Mouse (Mus musculus) lung, embryonic 15.5 days (tissue): ENCODE data around the gene Gpld1. TPM values are rescaled to one million over a fixed set of nuclear protein-coding genes. Genes with fewer than 3 reads are reported as not detected.
"Not testable (repeated sequence)": the region's sequence is repeated elsewhere in the genome, so short reads cannot be mapped to it uniquely, and the experiment has no call there.

ENCODE experiments used
- ATAC-seq: fragments of 200-750 bp; cut with Nextera tagmentation; 2 replicates; pipeline ENCODE4 v1.8.0; 2017; ENCODE audit warnings: moderate number of reproducible peaks, borderline replicate concordance; ENCODE audit not compliant: low FRiP score, low TSS enrichment; ENCODE audit errors: extremely low read depth
- H3K27ac ChIP-seq: fragments of 300-500 bp; sonication (generic); 2 replicates; pipeline ENCODE4 v1.5.1; 2015; ENCODE audit warnings: moderate library complexity, mild to moderate bottlenecking, inconsistent platforms
- H3K27me3 ChIP-seq: fragments of 300-500 bp; sonication (generic); 2 replicates; pipeline ENCODE4 v1.6.1; 2015; ENCODE audit warnings: inconsistent platforms
- H3K36me3 ChIP-seq: fragments of 300-500 bp; sonication (generic); 2 replicates; pipeline ENCODE4 v1.6.1; 2015; ENCODE audit warnings: inconsistent platforms
- H3K4me1 ChIP-seq: fragments of 300-500 bp; sonication (generic); 2 replicates; pipeline ENCODE4 v1.6.1; 2015; ENCODE audit warnings: inconsistent platforms
- H3K4me2 ChIP-seq: fragments of 300-500 bp; sonication (generic); 2 replicates; pipeline ENCODE4 v1.6.1; 2015; ENCODE audit warnings: inconsistent platforms, mild to moderate bottlenecking, moderate library complexity
- H3K4me3 ChIP-seq: fragments of 300-500 bp; sonication (generic); 2 replicates; pipeline ENCODE4 v1.5.1; 2015; ENCODE audit warnings: mild to moderate bottlenecking, inconsistent platforms
- H3K9ac ChIP-seq: fragments of 300-500 bp; sonication (generic); 2 replicates; pipeline ENCODE4 v1.6.1; 2015; ENCODE audit warnings: inconsistent platforms
- H3K9me3 ChIP-seq: fragments of 300-500 bp; sonication (generic); 2 replicates; pipeline ENCODE4 v1.6.1; 2016; ENCODE audit warnings: inconsistent platforms
- WGBS: fragments of 180-500 bp; shearing (Covaris S2); methylation state at CpG from one replicate; pipeline ENCODE4 v1.1.7; 2015; 5-methylcytosine and 5-hydroxymethylcytosine counted together
- polyA plus RNA-seq: library from polyadenylated mRNA; unstranded; fragments of >200 nt; fragmentation: Nextera tagmentation; extraction: Ambion mirVana; gene quantifications from 2 replicates; pipeline ENCODE4 v1.2.1, GENCODE M21; 2015

Gpld1 gene
- polyA plus RNA-seq, 1 experiment from 2014 or later = 1.9 TPM

DNA sequence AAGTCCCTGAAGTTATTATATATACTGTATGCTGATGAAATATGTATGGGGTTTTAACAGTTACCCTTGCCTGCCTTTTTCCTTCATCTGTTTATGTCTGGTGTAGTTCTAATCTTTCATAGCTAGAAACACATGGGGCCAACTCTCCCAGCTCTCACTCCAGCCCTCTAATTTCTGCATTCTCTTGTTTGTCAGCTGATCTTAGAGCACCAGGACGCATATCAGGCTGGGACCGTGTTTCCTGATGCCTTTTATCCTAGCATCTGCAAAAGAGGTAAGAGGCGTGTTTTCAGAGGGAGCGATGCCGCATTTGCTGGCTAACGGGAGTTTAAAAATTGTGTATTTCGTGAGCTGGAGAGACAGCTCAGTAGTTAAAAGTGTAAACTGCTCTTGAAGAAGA, 9.7 kb downstream of the Gpld1 start:
- Histone ChIP-seq H3K4me1 (peaks cover 36% of the 10 kb centered on the region), H3K9me3 (no peaks in the 10 kb centered on the region), H3K9ac (no peak overlapping the region), H3K27ac (no peak overlapping the region), H3K36me3 (no peaks in the 10 kb centered on the region), H3K4me2 (no peak overlapping the region), H3K4me3 (no peak overlapping the region), H3K27me3 (no peaks in the 10 kb centered on the region)
- ATAC-seq = no peak
- 57% methylated on average over 7 of the region's 7 CpGs for WGBS

GRCm38 (mm10) chr13:24955091-24955490, 12.1 kb downstream of the Gpld1 start:
- Histone ChIP-seq H3K27me3 (no peaks in the 10 kb centered on the region), H3K36me3 (no peaks in the 10 kb centered on the region), H3K9ac (no peak overlapping the region), H3K4me3 (no peak overlapping the region), H3K4me2 (no peak overlapping the region), H3K4me1 (peaks cover 28% of the 10 kb centered on the region), H3K27ac (peak overlapping the region; percentile 42), H3K9me3 (no peaks in the 10 kb centered on the region)
- no peak for ATAC-seq
- WGBS = 33% methylated on average over 11 of the region's 11 CpGs

DNA sequence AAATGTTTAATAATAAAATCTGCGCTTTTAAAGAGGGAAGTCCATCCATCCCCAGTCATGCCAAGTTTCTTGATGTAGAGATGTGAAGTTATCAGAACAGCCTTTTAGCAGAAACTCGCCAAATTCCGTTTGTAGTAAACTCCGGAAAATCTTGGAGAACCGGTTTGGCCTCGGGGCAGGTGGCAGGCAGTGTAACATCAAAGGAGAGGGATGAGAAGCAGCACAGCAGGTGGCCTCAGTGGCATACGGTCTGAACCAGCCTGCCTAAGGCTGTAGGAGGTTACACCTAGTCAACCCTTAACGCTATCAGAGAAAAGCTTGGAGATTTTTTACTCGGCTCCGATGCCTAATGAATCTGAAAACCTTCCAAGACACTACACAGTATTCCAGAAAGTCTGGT, 12.5 kb downstream of the Gpld1 start:
- 11% methylated on average over 10 of the region's 10 CpGs for WGBS
- no peak overlapping the region for H3K4me3 ChIP-seq
- H3K9me3 ChIP-seq = no peaks in the 10 kb centered on the region
- 0 out of 2 replicates have a peak, but pooled peaks have one; percentile 73 for ATAC-seq
- H3K27me3 ChIP-seq = no peaks in the 10 kb centered on the region
- H3K4me1 ChIP-seq = peaks cover 28% of the 10 kb centered on the region
- peak overlapping the region; percentile 42 for H3K27ac ChIP-seq
- H3K36me3 ChIP-seq = no peaks in the 10 kb centered on the region
- no peak overlapping the region for H3K4me2 ChIP-seq
- H3K9ac ChIP-seq = no peak overlapping the region

DNA sequence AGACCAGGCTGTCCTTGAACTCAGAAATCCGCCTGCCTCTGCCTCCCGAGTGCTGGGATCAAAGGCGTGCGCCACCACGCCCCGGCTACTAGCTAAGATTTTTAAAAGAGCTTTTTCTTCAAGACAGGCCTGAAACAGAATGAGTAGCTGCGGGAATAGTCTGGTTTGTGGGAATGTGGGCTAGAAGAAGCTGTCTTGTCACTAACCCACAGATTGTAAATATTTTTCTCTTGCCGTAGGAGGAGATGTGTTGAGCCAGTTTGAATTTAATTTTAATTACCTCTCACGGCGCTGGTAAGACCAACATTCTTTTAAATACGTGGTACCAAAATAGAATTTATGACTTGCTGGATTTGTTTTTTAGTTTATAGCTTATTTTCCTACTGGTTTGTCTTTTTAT, 15.7 kb downstream of the Gpld1 start:
- WGBS = 86% methylated on average over 11 of the region's 11 CpGs
- Histone ChIP-seq H3K4me1 (peaks cover 15% of the 10 kb centered on the region), H3K4me3 (no peak overlapping the region), H3K27me3 (no peaks in the 10 kb centered on the region), H3K4me2 (no peak overlapping the region), H3K9ac (no peak overlapping the region), H3K36me3 (no peaks in the 10 kb centered on the region), H3K27ac (no peak overlapping the region), H3K9me3 (no peaks in the 10 kb centered on the region)
- no peak for ATAC-seq

DNA sequence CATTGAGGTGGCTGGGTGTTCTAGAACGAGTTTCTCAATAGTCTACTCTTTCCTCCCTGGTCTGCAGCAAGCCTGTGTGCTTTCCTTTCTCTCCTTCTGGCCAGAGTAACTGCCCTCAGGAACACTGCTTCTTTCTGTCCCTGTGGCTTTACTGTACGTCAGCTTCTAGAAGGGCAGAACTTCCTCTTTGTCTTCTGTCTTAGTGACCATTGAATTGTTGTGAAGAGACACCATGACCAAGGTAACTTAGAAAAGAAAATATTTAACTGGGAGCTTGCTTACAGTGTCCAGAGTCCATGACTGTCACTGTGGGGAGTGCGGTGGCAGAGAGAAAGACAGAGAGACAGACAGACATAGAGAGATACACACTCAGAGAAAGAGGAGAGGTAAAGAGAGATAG, 17.1 kb downstream of the Gpld1 start:
- no peak for ATAC-seq
- no peak overlapping the region for H3K27ac ChIP-seq
- H3K9ac ChIP-seq = no peak overlapping the region
- H3K4me1 ChIP-seq = peaks cover 11% of the 10 kb centered on the region
- H3K4me3 ChIP-seq = no peak overlapping the region
- H3K4me2 ChIP-seq = no peak overlapping the region
- 74% methylated on average over 3 of the region's 3 CpGs for WGBS
- no peaks in the 10 kb centered on the region for H3K27me3 ChIP-seq
- H3K9me3 ChIP-seq = no peaks in the 10 kb centered on the region
- no peaks in the 10 kb centered on the region for H3K36me3 ChIP-seq

GRCm38 (mm10) chr13:24962119-24962518, 19.2 kb downstream of the Gpld1 start:
- Histone ChIP-seq H3K4me1 (peaks cover 10% of the 10 kb centered on the region; the same call in 1 of the 2 replicates), H3K36me3 (no peaks in the 10 kb centered on the region), H3K9me3 (no peaks in the 10 kb centered on the region), H3K27me3 (no peaks in the 10 kb centered on the region), H3K9ac (no peak overlapping the region), H3K4me2 (no peak overlapping the region), H3K27ac (no peak overlapping the region), H3K4me3 (no peak overlapping the region)
- WGBS = 81% methylated on average over 8 of the region's 8 CpGs
- ATAC-seq = no peak

DNA sequence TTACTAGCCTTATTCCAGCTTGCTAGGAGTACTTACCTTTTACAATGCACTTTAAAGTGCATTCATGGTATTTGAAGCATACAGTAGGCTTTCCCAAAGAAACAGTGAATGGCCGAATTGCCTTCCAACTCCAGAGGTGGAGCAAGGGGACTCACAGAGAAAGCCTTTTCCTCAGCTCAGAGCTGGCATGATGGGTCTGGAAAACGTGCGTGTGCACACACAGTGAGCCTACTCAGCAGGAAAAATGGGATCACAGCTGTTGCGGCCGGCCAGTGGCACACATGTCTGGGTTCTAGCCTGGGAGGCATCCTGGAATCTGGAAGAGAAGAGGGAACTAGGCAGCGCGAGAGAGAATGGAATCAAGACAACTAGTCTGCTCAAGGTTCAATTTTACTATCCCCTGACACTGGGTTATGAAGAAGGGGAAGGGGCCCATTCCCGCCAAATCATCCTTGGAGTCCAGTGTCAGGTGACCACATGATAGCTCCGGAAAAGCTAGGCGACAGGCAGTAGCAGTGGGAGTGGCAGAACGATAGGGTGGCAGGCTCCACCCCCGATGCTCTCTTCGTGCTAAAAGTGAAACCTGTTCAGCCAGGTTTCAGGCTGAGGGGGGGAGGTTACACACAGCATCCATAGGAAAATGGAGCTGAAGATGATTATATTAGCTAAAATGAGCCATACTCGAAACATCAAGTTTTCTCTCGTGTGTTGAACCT, 22.3 kb downstream of the Gpld1 start:
- H3K9ac ChIP-seq = peak overlapping the region; percentile 13
- peak overlapping the region; percentile 34 for H3K4me3 ChIP-seq
- no peaks in the 10 kb centered on the region for H3K9me3 ChIP-seq
- peak overlapping the region; percentile 44 for H3K27ac ChIP-seq
- H3K36me3 ChIP-seq = no peaks in the 10 kb centered on the region
- peaks cover 10% of the 10 kb centered on the region; the same call in 1 of the 2 replicates for H3K4me1 ChIP-seq
- H3K4me2 ChIP-seq = peak overlapping the region; percentile 56
- ATAC-seq = no peak
- no peaks in the 10 kb centered on the region for H3K27me3 ChIP-seq
- whole genome bisulfite sequencing = 14% methylated on average over 15 of the region's 15 CpGs

GRCm38 (mm10) chr13:24965846-24966201, 22.9 kb downstream of the Gpld1 start:
- H3K9me3 ChIP-seq = no peaks in the 10 kb centered on the region
- H3K4me3 ChIP-seq = peak overlapping the region; percentile 34
- no peak for ATAC-seq
- no peaks in the 10 kb centered on the region for H3K36me3 ChIP-seq
- H3K4me1 ChIP-seq = peaks cover 10% of the 10 kb centered on the region; the same call in 1 of the 2 replicates
- H3K27me3 ChIP-seq = no peaks in the 10 kb centered on the region
- 27% methylated on average over 5 of the region's 5 CpGs for WGBS
- H3K27ac ChIP-seq = no peak overlapping the region
- H3K4me2 ChIP-seq = peak overlapping the region; percentile 56
- peak overlapping the region; percentile 13; the same call in 1 of the 2 replicates for H3K9ac ChIP-seq

DNA sequence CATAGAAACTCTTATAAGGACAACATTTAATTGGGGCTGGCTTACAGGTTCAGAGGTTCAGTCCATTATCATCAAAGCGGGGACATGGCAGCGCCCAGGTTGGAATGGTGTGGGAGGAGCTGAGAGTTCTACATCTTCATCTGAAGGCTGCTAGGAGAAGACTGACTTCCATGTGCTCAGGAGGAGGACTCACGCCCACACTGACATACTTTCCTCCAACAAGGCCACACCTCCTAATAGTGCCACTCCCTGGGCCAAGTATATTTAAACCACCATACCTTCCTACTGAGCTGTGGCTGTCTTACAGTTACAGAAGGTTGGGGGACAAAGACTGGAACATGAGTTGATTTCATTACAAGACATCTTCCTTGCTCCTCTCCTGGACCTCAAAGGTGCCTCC, 28.8 kb downstream of the Gpld1 start:
- H3K27me3 ChIP-seq, H3K4me2 ChIP-seq, H3K9me3 ChIP-seq, ATAC-seq, H3K36me3 ChIP-seq, H3K27ac ChIP-seq, H3K9ac ChIP-seq, H3K4me3 ChIP-seq, H3K4me1 ChIP-seq: not testable (repeated sequence)
- WGBS = 86% methylated on average over 3 of the region's 3 CpGs

- ATAC-seq = no peak
Observed at GRCm38 (mm10) chr13:24976384-24976783, 33.4 kb downstream of the Gpld1 start.

DNA sequence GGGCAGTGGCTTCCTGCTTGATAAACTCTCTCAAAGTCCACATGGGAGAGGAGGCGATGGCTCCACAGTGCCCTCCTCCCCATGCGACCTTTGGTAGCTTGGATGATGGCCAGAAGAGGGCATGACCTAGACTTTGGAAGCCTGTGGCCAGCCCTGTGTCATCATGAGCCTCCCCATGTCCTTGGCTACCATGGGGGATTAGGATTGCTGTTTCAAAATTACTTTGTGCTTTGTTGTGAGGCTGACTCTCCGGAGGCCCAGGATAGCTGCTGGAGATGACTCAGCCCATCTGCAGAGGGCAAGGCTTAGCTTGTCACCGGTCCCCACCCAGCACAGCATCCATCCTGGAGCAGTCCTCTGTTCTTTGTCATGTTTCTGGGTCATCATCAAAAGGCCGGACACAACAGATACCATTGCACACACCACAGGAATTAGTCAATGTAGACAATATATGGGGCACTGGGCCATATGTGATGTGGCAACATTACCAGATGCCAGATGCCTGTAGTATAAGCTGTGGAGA, 34.9 kb downstream of the Gpld1 start:
- Histone ChIP-seq H3K4me1 (peaks cover 4% of the 10 kb centered on the region; the same call in 1 of the 2 replicates), H3K36me3 (no peaks in the 10 kb centered on the region), H3K4me2 (no peak overlapping the region), H3K9me3 (no peaks in the 10 kb centered on the region), H3K9ac (no peak overlapping the region), H3K4me3 (no peak overlapping the region), H3K27ac (no peak overlapping the region), H3K27me3 (no peaks in the 10 kb centered on the region)
- WGBS = 68% methylated on average over 5 of the region's 5 CpGs
- ATAC-seq = peak; percentile 33; the same call in 1 of the 2 replicates

More at GRCm38 (mm10) chr13:24976384-24976783, 33.4 kb downstream of the Gpld1 start:
- H3K9ac ChIP-seq = no peak overlapping the region
- H3K4me3 ChIP-seq = no peak overlapping the region
- no peaks in the 10 kb centered on the region for H3K36me3 ChIP-seq
- no peak overlapping the region for H3K4me2 ChIP-seq
- no peaks in the 10 kb centered on the region for H3K9me3 ChIP-seq
- peaks cover 4% of the 10 kb centered on the region; the same call in 1 of the 2 replicates for H3K4me1 ChIP-seq
- WGBS = 69% methylated on average over 4 of the region's 4 CpGs
- no peak overlapping the region for H3K27ac ChIP-seq
- H3K27me3 ChIP-seq = no peaks in the 10 kb centered on the region

GRCm38 (mm10) chr13:24981031-24981430, 38.1 kb downstream of the Gpld1 start:
- no peaks in the 10 kb centered on the region for H3K27me3 ChIP-seq
- no peaks in the 10 kb centered on the region for H3K9me3 ChIP-seq

More at GRCm38 (mm10) chr13:24981031-24981430, 38.1 kb downstream of the Gpld1 start:
- Histone ChIP-seq H3K27ac (no peak overlapping the region), H3K4me3 (no peak overlapping the region), H3K36me3 (0 out of 2 replicates have a peak, but pooled peaks cover 3% of the 10 kb centered on the region), H3K4me1 (peaks cover 4% of the 10 kb centered on the region; the same call in 1 of the 2 replicates), H3K4me2 (no peak overlapping the region), H3K9ac (no peak overlapping the region)
- ATAC-seq = no peak
- WGBS = 75% methylated on average over 6 of the region's 6 CpGs
